Mouse (Mus musculus): Measurements from ENCODE around the gene Them4. TPM values are rescaled to one million over a fixed set of nuclear protein-coding genes. Genes with fewer than 3 reads are reported as not detected.

Gene Them4
- polyA plus RNA-seq, 1 experiment from 2014 or later = 8.6 TPM

DNA sequence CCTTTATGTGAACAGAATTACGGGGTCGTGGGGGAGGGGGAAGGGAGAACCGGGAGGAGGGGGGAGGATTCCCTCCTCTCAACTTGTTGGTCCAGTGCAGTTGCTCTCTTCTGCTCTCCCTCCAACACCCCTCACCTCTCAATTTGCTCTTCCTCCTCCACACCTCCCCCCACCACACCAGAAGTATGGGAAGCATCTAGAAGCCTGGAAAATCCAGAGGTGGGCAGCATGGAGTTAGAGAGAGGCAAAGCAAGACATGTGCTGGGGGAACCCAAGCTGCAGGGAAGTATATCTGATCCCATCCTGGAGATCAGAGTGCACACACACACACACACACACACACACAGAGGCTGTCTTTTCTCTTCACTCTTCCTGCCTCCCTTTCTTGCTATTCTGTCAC is 62.1 kb downstream of the Them4 start:
- no peaks in the 10 kb centered on the region for H3K9me3 ChIP-seq
- WGBS = 0% methylated on average over 3 of the region's 3 CpGs
- DNase-seq (ENCODE audit: low spot score) = no peak
- H3K27ac ChIP-seq = no peak overlapping the region; the same call in 1 of the 2 replicates
- no peak overlapping the region for H3K4me3 ChIP-seq
- H3K4me1 ChIP-seq (replicated peaks) = peaks cover 33% of the 10 kb centered on the region
- H3K27me3 ChIP-seq (ENCODE audit: insufficient read depth, poor library complexity, severe bottlenecking) = peaks cover 49% of the 10 kb centered on the region
- H3K36me3 ChIP-seq = no peaks in the 10 kb centered on the region

DNA sequence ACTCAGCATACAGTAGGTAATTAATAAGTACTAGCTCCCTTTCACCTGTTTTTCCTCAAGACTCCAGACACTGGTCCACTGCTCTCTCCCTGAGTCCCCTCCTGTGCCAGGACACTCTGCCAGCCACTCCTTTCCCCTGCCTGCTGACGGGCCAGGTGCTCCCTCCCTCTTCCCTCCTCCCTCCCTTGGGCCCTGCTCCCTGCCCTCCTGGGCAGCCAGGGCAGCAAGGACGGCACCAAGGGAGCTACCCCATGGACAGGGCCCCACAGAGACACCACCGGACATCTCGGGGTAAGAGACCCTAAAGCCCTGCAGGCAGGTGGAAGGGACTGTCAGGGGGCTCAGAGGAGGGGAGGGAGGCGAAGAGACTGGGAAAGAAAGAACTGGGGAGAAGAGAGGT is 62.8 kb downstream of the Them4 start, which contains the start of gene Rorc:
Gene Rorc, plus strand, starts transcription at position 154 of the 400 bp plus-strand sequence.
- Histone ChIP-seq H3K4me1 (replicated peaks) (peaks cover 37% of the 10 kb centered on the region), H3K27me3 (ENCODE audit: insufficient read depth, poor library complexity, severe bottlenecking) (peaks cover 54% of the 10 kb centered on the region), H3K36me3 (no peaks in the 10 kb centered on the region), H3K27ac (peak within 1 kb of the TSS; percentile 46), H3K4me3 (peak within 1 kb of the TSS; percentile 30), H3K9me3 (no peaks in the 10 kb centered on the region)
- no peak for DNase-seq (ENCODE audit: low spot score)
- 5% methylated on average over 5 of the region's 5 CpGs for WGBS

DNA sequence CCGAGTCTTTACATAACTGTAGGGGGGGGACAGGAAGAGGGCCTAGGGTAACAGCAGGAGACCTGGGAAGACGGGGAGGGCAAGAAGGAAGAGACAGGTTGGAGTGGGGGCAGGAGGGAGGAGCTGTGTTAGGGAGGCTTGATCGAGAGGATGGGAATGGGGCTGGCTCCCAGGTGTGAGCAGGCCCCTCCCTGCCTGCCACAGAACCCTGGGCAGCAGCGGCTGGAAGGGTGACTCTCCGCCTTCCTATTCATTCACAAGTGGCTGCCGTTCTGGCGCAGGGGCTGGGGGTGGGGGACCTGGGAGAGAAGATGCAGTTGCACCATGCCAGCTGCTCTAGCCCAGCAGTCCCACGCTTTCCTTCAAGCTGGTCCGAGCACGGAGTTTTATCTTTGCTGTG is 63.2 kb downstream of the Them4 start:
- 3% methylated on average over 10 of the region's 10 CpGs for WGBS
- H3K4me3 ChIP-seq = peak overlapping the region; percentile 30
- H3K27ac ChIP-seq = 0 out of 2 replicates have a peak overlapping the region, but pooled peaks have one; percentile 46
- H3K36me3 ChIP-seq = no peaks in the 10 kb centered on the region
- H3K4me1 ChIP-seq (replicated peaks) = peaks cover 37% of the 10 kb centered on the region
- peaks cover 54% of the 10 kb centered on the region for H3K27me3 ChIP-seq (ENCODE audit: insufficient read depth, poor library complexity, severe bottlenecking)
- no peak for DNase-seq (ENCODE audit: low spot score)
- no peaks in the 10 kb centered on the region for H3K9me3 ChIP-seq

DNA sequence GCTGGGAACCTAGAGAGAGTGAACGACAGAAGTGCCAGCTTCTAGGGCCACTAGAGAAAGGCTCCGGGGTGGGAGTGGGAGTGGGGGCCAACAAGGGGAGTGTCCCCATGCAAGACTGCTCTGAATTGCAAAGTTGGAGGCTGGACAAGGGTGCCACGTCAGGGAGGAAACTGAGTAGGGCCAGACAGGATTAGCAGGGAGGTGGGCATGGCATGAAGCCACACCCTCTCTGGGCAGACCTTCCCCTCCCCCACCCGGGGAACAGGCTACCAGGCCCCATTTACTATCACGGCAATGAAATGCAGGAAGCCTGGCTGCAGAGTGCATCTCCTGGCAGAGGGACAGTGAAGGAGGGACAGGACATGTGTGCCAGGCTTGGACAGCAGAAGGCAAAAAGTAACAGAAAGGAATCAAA is 63.7 kb downstream of the Them4 start:
- peak overlapping the region; percentile 30 for H3K4me3 ChIP-seq
- H3K27ac ChIP-seq = no peak overlapping the region
- H3K4me1 ChIP-seq (replicated peaks) = peaks cover 37% of the 10 kb centered on the region
- no peaks in the 10 kb centered on the region for H3K36me3 ChIP-seq
- H3K9me3 ChIP-seq = no peaks in the 10 kb centered on the region
- peaks cover 55% of the 10 kb centered on the region for H3K27me3 ChIP-seq (ENCODE audit: insufficient read depth, poor library complexity, severe bottlenecking)
- no peak for DNase-seq (ENCODE audit: low spot score)
- 0% methylated on average over 5 of the region's 5 CpGs for WGBS

DNA sequence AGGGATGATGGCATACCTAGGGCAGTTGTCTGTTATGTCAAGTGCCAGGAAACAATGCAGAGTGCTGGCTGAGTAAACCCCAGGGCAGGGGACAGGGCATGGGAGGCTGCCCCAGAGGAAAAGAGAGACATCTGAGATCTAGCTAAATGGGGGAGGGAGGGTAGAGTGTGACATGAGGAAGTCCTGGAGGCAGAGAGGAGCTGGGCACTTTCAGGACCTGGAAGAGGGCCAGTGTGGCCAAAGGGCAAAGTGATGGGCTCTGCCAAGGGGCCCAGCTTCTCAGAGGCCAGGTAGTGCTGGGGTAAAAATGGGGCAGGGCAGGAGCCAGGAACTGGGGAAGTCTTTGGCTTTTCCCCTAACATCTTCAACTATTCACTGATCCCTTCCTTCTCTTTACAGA is 64.7 kb downstream of the Them4 start:
- Histone ChIP-seq H3K27ac (no peak overlapping the region), H3K4me1 (replicated peaks) (peaks cover 37% of the 10 kb centered on the region), H3K9me3 (no peaks in the 10 kb centered on the region), H3K36me3 (no peaks in the 10 kb centered on the region), H3K27me3 (ENCODE audit: insufficient read depth, poor library complexity, severe bottlenecking) (peaks cover 57% of the 10 kb centered on the region), H3K4me3 (no peak overlapping the region)
- DNase-seq (ENCODE audit: low spot score) = no peak

DNA sequence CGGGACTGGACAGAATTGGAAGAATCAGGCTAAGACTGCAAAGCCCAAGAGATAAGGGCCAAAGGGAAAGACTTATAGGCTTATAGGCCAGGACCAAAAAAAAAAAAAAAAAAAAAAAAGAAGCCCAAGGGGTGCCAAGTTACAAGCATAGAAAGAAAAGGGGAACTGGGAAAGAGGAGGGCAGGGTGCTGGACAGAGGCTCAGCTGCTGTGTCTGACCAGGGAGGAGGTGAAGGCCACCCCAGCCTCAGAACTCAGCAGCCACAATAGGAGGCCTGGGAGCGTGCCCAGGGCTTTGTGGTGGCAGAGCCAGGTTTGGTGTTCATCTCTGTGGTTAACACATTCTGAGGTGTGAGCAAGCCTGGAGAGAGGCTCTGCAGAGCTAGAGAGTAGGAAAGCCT is 65.3 kb downstream of the Them4 start:
- WGBS = 68% methylated on average over 2 of the region's 2 CpGs
- Histone ChIP-seq H3K27me3 (ENCODE audit: insufficient read depth, poor library complexity, severe bottlenecking) (peaks cover 57% of the 10 kb centered on the region), H3K27ac (no peak overlapping the region), H3K36me3 (no peaks in the 10 kb centered on the region), H3K4me1 (replicated peaks) (peaks cover 42% of the 10 kb centered on the region), H3K9me3 (no peaks in the 10 kb centered on the region), H3K4me3 (no peak overlapping the region)
- DNase-seq (ENCODE audit: low spot score) = no peak

DNA sequence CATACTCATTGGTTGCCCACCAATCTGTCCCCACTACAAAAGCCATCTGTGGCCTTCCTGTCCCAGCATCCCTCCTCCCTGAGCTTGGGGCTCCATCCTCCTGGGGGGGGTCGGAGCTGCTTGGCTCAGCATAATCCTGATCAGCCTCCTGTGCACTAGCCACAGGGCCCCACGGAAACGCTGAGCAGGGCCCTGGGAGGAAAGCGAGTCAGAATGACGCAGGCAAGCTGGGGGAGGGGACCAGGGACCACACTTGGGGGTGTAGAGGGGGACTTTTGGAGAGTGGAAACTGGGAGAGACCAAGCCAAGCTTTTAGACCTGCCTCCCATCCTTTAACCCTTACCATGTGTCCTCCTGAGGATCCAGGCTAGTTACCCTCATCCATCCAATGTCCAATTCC is 66.0 kb downstream of the Them4 start:
- Histone ChIP-seq H3K4me3 (no peak overlapping the region), H3K4me1 (replicated peaks) (peaks cover 48% of the 10 kb centered on the region), H3K36me3 (no peaks in the 10 kb centered on the region), H3K27me3 (ENCODE audit: insufficient read depth, poor library complexity, severe bottlenecking) (peaks cover 57% of the 10 kb centered on the region), H3K9me3 (no peaks in the 10 kb centered on the region), H3K27ac (no peak overlapping the region)
- no peak for DNase-seq (ENCODE audit: low spot score)
- 50% methylated on average over 5 of the region's 5 CpGs for WGBS

DNA sequence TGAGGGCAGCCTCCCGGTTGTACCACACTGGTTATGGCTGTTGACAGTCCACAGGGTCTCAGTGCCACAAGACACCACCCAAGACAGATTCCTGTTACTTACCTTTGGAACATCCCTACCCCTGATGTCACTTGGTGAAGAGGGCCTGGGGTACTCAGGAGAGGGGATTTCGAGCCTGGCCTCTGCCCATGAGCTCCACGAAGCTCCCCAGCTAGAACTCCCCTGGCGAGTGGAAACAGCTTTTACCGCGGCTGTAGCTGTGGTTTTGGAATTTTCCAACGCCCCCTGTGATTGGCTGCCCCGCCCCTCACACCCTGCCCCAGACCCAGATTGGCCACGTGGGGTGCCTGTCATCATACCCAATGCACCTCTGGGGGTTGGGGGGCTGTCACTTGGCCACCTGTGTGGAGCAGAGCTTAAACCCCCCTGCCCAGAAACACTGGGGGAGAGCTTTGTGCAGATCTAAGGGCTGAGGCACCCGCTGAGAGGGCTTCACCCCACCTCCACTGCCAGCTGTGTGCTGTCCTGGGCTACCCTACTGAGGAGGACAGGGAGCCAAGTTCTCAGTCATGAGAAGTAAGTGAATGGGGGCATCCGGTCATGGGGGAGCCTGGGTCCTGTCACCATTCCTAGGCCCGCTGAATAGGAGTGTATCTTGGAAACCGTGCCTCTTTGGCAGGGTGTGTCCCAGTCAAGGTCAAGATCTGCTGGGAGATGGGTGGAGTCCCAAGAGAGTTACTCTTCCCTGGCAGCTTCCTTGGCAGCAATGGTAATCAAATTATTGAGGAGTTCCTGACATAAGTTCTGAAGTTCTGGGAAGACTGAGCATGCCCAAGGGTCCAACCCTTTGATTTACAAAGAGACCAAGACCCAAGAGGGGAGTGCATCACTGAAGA is 67.4 kb downstream of the Them4 start:
- 16% methylated on average over 13 of the region's 13 CpGs for WGBS
- Histone ChIP-seq H3K9me3 (no peaks in the 10 kb centered on the region), H3K27me3 (ENCODE audit: insufficient read depth, poor library complexity, severe bottlenecking) (peaks cover 50% of the 10 kb centered on the region), H3K4me3 (no peak overlapping the region), H3K36me3 (no peaks in the 10 kb centered on the region), H3K4me1 (replicated peaks) (peaks cover 39% of the 10 kb centered on the region), H3K27ac (no peak overlapping the region)
- DNase-seq (ENCODE audit: low spot score) = no peak

DNA sequence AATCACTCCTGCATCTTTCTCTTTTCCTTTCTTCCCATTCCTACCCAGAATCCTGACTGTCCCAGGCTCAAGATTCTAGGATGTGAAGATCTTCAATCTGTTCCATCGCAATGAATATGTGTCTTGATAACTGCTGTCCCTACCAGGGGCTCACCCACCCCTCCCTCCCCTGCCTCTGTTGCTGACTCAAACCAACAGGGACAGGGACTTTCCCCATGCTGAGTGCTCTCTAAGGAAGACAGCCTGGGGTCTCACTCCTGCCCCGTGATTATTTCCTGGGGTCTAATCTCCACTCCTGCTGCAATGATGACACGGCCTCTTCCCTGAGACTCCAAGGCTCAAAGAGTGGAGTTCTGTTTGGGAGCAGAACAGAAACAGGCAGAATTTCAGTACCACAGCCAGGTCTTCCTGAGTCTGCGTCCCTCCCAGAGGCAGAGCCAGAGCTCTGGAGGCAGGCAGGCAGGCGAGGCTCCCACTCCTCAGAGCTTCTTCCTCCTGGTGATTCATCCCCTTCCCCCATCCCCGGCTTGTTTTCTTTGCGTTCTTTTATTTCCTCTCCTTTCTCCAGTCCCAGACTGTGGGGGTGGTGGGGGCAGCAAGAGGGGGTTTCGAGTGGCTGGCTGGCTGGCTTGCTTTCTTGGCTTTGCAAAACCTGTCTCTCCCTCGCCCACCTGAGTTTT is 70.1 kb downstream of the Them4 start:
- WGBS = 23% methylated on average over 9 of the region's 9 CpGs
- Histone ChIP-seq H3K4me3 (no peak overlapping the region), H3K9me3 (no peaks in the 10 kb centered on the region), H3K27me3 (ENCODE audit: insufficient read depth, poor library complexity, severe bottlenecking) (peaks cover 23% of the 10 kb centered on the region), H3K4me1 (replicated peaks) (peaks cover 17% of the 10 kb centered on the region), H3K27ac (0 out of 2 replicates have a peak overlapping the region, but pooled peaks have one; percentile 29), H3K36me3 (no peaks in the 10 kb centered on the region)
- DNase-seq (ENCODE audit: low spot score) = no peak

Other genes starting within 250 kb of the Them4 start
- not detected in 2 replicates for gene Gm10697, start 237.4 kb upstream of the Them4 start, polyA plus RNA-seq (2016; fragmentation: Nextera tagmentation; extraction: Ambion mirVana)
- gene Gm10696, start 131.9 kb upstream of the Them4 start, polyA plus RNA-seq (2016; fragmentation: Nextera tagmentation; extraction: Ambion mirVana) = not detected in 2 replicates
- not detected in 2 replicates for gene Gm5286, start 113.4 kb upstream of the Them4 start, polyA plus RNA-seq (2016; fragmentation: Nextera tagmentation; extraction: Ambion mirVana)
- not detected in 2 replicates for gene Gm4778, start 46.1 kb upstream of the Them4 start, polyA plus RNA-seq (2016; fragmentation: Nextera tagmentation; extraction: Ambion mirVana)
- not detected in 2 replicates for gene Them5, start 32.0 kb downstream of the Them4 start, polyA plus RNA-seq (2016; fragmentation: Nextera tagmentation; extraction: Ambion mirVana)
- 0.32 and 1.2 TPM in 2 replicates for gene C2cd4d, start 52.3 kb downstream of the Them4 start, polyA plus RNA-seq (2016; fragmentation: Nextera tagmentation; extraction: Ambion mirVana)
- gene Rorc, start 62.7 kb downstream of the Them4 start, polyA plus RNA-seq (2016; fragmentation: Nextera tagmentation; extraction: Ambion mirVana) = 0.13 and 0.30 TPM in 2 replicates
- gene Lingo4, start 88.4 kb downstream of the Them4 start, polyA plus RNA-seq (2016; fragmentation: Nextera tagmentation; extraction: Ambion mirVana) = 0.66 and 1.2 TPM in 2 replicates
- gene Tdrkh, start 103.2 kb downstream of the Them4 start, polyA plus RNA-seq (2016; fragmentation: Nextera tagmentation; extraction: Ambion mirVana) = 39.6 and 46.1 TPM in 2 replicates
- 71.3 and 73.4 TPM in 2 replicates for gene Mrpl9, start 133.2 kb downstream of the Them4 start, polyA plus RNA-seq (2016; fragmentation: Nextera tagmentation; extraction: Ambion mirVana)
- gene Oaz3, start 133.8 kb downstream of the Them4 start, polyA plus RNA-seq (2016; fragmentation: Nextera tagmentation; extraction: Ambion mirVana) = 0.26 and 0.98 TPM in 2 replicates
- 69.3 and 136 TPM in 2 replicates for gene Celf3, start 168.2 kb downstream of the Them4 start, polyA plus RNA-seq (2016; fragmentation: Nextera tagmentation; extraction: Ambion mirVana)
- gene Riiad1, start 170.3 kb downstream of the Them4 start, polyA plus RNA-seq (2016; fragmentation: Nextera tagmentation; extraction: Ambion mirVana) = 6.5 and 19.3 TPM in 2 replicates